Mouse (Mus musculus): ENCODE measurements around the gene Mei1.

- no peak for TF ChIP-seq POLR2A (IDR thresholded peaks at IDR 0.05; ENCODE audit: low read depth, low read length)
- TF ChIP-seq MYC (IDR thresholded peaks at IDR 0.05; ENCODE audit: low read depth, low read length): no peak
- TF ChIP-seq CTCF (conservative IDR thresholded peaks at IDR 0.05 in 1 of 2, IDR thresholded peaks at IDR 0.05 in 1 of 2; ENCODE audit: low read depth in 2 of 2, low read length in 2 of 2): no peak
- no peak for TF ChIP-seq MXI1 (IDR thresholded peaks at IDR 0.05; ENCODE audit: low read depth, low read length)
- no peak for TF ChIP-seq USF1 (IDR thresholded peaks at IDR 0.05; ENCODE audit: low read depth, low read length)
- no peak for TF ChIP-seq UBTF (IDR thresholded peaks at IDR 0.05; ENCODE audit: low read depth, low read length)
These were observed 102.9 kb downstream of the Mei1 start for GRCm38 (mm10) chr15:82172648-82173047.
